Mouse (Mus musculus) erythroblast, adult 5-6 weeks (primary cell): Measurements from ENCODE around the gene Ddr2. TPM values are rescaled to one million over a fixed set of nuclear protein-coding genes. Genes with fewer than 3 reads are reported as not detected.

ENCODE experiments used
- ATAC-seq: replicated peaks from 2 replicates; pipeline ENCODE4 v1.8.0; 2016; ENCODE audit warnings: moderate number of reproducible peaks, mild to moderate bottlenecking, moderate TSS enrichment, inconsistent platforms; ENCODE audit not compliant: poor library complexity, low FRiP score, severe bottlenecking
- total RNA-seq, 2 experiments: library from RNA; stranded (forward) in 1 of 2; stranded (reverse) in 1 of 2; fragments of 150-400 nt in 1 of 2; fragments of 200-764, 138-1000 nt in 1 of 2; gene quantifications; 2 replicates each; pipeline versions ENCODE4 v1.2.3 to v1.2.4; 2015 to 2017; ENCODE audit warnings: low replicate concordance in 2 of 2

The Ddr2 gene
- total RNA-seq, 2 experiments from 2014 or later: 0.60 TPM; not detected in 1

DNA sequence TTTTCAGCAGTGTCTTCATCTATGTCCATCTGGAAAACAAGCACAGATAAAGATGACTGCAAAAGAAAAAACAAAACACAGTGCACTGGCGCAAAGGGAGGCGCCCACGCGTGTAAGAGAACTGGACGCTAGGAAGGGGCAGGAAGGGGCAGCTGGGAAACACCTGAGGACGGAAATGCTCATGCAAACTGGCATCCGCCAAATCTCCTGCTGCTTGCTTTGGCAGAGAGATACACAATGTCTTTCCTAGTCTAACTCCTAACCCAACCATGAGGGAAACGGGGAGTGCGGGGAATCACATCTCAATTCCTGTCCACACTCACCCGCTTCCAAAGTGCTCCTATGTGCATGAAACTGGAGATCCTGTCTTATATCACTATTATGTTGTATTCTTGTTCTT, 157.5 kb downstream of the Ddr2 start:
- no peak for ATAC-seq

DNA sequence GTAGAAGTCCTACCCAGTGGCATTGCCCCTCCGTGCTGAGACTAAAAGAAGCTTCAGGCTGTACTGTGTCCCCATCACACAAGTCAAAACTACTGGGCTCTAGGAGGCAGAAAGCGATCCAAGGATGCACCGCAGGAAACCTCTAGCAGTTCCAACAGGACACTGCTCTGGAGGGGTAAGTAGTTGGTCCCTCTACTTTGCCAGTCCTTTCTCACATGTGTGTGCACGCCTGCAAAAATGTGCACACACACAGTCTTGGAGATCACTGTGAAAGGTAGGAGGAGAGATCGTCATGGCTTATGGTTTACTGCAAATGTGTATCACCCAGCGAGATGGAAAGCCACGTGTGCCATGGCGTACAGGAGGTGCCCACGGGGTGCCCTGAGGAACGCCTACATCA, 157.9 kb downstream of the Ddr2 start:
- no peak for ATAC-seq

DNA sequence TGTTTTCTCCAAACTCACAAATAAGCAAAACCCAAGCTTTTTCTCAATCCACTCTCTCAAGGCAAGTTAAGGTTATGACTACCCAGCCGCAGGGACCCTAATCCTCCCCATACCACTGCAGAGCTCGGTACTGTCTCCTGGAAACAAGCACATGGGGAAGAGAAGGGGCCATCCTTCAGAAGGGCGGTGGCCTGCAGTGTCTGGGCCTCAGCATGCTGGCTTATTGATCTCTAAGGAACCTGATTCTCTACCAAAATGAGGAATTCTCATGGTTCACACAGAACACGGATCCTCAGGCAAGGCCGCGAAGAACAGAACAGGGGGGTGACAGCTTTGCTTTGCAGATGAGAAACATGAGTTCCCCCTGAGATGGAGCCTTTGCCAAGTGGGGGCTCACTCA, 159.0 kb downstream of the Ddr2 start:
- ATAC-seq: no peak

GRCm38 (mm10) chr1:169950651-169951050, 159.9 kb downstream of the Ddr2 start:
- no peak for ATAC-seq

GRCm38 (mm10) chr1:169949981-169950380, 160.6 kb downstream of the Ddr2 start:
- no peak for ATAC-seq

DNA sequence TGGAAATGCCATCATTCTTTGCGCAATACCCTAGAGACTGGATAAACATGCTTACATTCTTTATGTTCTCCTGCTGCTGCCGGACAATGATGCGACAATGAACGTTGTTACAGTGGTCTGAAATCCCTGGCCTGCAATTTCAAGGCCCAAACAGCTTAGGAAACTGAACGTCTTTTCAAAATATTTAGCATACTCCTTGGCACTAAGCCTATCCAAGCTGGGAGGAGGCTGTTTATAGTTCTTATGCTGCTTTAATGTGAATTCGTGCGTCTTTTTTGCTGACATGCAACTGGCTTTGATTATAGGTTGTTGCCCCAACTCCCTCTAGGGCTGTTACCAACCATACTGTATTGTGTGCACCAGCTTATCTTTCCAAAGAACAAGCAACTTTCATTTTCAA, 161.7 kb downstream of the Ddr2 start:
- ATAC-seq: no peak

GRCm38 (mm10) chr1:169948280-169948679, 162.3 kb downstream of the Ddr2 start:
- ATAC-seq: no peak

- no peak for ATAC-seq
Measured at GRCm38 (mm10) chr1:169947654-169948053, 162.9 kb downstream of the Ddr2 start.

DNA sequence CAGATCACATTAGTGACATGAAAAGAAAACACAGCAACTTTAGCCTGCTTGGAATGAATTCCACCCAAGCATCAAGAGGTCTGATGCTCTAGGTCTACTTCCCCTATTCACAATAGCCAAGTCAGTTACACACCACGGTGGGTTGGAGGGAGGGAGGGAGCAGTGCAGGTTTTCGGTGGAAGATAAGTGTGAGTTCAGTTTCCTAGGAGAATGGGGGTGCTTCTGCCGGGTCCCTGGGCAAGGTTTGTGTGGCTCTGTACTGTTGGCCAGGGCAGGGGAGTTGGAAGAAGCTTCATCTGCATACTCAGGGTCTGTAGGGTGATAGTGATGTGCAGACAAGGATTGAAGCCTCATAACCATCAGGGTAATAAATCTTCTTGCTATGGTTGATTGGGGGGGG, 164.6 kb downstream of the Ddr2 start:
- no peak for ATAC-seq

GRCm38 (mm10) chr1:169939345-169939744, 171.2 kb downstream of the Ddr2 start:
- no peak for ATAC-seq

- no peak for ATAC-seq
Measured at GRCm38 (mm10) chr1:169934005-169934725, 176.4 kb downstream of the Ddr2 start.

GRCm38 (mm10) chr1:169932122-169932746, 178.3 kb downstream of the Ddr2 start:
- no peak for ATAC-seq

DNA sequence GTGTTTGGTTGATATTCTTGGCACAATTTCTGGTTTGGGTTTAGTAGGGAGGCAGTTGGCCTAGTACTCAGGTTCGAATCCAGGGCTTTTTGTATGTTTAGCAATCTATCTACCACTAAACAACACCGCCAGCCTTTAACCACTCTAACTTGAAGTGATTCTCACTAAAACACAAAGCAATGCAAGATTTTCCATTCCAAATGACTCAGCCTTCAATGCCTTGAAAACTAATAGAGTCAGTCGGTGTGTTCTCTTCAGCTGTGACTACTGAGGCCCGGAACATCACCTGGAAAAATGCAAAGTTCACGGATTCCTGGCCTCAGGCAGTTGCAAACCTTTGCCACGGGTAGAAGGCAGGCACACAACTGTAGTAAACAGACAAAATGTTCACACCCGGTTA, 178.9 kb downstream of the Ddr2 start:
- no peak for ATAC-seq

GRCm38 (mm10) chr1:169928454-169928971, 182.0 kb downstream of the Ddr2 start, which contains the start of gene Ccdc190:
Gene Ccdc190, plus strand, starts transcription at chr1:169928648.
- no peak for ATAC-seq

GRCm38 (mm10) chr1:169927753-169928369, 182.7 kb downstream of the Ddr2 start:
- ATAC-seq: no peak

GRCm38 (mm10) chr1:169924567-169924966, 186.0 kb downstream of the Ddr2 start:
- ATAC-seq: no peak

Other genes with a start within 250 kb of the Ddr2 start
- gene Ccdc190, start 182.1 kb downstream of the Ddr2 start, total RNA-seq (2015; ENCODE audit: low replicate concordance): not detected in 2 replicates
- gene Ccdc190, start 182.1 kb downstream of the Ddr2 start, total RNA-seq (2017; ENCODE audit: low replicate concordance): not detected in 2 replicates
- gene Hsd17b7, start 141.5 kb downstream of the Ddr2 start, total RNA-seq (2015; ENCODE audit: low replicate concordance): 0.77 and 1.7 TPM in 2 replicates
- gene Hsd17b7, start 141.5 kb downstream of the Ddr2 start, total RNA-seq (2017; ENCODE audit: low replicate concordance): 0.60 and 0.98 TPM in 2 replicates
- gene Uap1, start 64.2 kb upstream of the Ddr2 start, total RNA-seq (2015; ENCODE audit: low replicate concordance): 29.2 and 31.1 TPM in 2 replicates
- gene Uap1, start 64.2 kb upstream of the Ddr2 start, total RNA-seq (2017; ENCODE audit: low replicate concordance): 14.8 and 20.4 TPM in 2 replicates
- 18.8 and 22.4 TPM in 2 replicates for gene Uhmk1, start 104.6 kb upstream of the Ddr2 start, total RNA-seq (2015; ENCODE audit: low replicate concordance)
- 26.6 and 34.4 TPM in 2 replicates for gene Uhmk1, start 104.6 kb upstream of the Ddr2 start, total RNA-seq (2017; ENCODE audit: low replicate concordance)
- not detected in 2 replicates for gene Sh2d1b2, start 122.0 kb upstream of the Ddr2 start, total RNA-seq (2015; ENCODE audit: low replicate concordance)
- 0.14 TPM in 1 of 2 replicates, not detected in the other for gene Sh2d1b2, start 122.0 kb upstream of the Ddr2 start, total RNA-seq (2017; ENCODE audit: low replicate concordance)
- gene Sh2d1b1, start 166.6 kb upstream of the Ddr2 start, total RNA-seq (2015; ENCODE audit: low replicate concordance): 0.58 and 5.9 TPM in 2 replicates
- gene Sh2d1b1, start 166.6 kb upstream of the Ddr2 start, total RNA-seq (2017; ENCODE audit: low replicate concordance): 1.5 and 2.5 TPM in 2 replicates
- gene Gm7694, start 195.6 kb upstream of the Ddr2 start, total RNA-seq (2015; ENCODE audit: low replicate concordance): 3.8 and 7.9 TPM in 2 replicates
- gene Gm7694, start 195.6 kb upstream of the Ddr2 start, total RNA-seq (2017; ENCODE audit: low replicate concordance): 4.5 and 8.1 TPM in 2 replicates
- gene Spata46, start 198.0 kb upstream of the Ddr2 start, total RNA-seq (2015; ENCODE audit: low replicate concordance): not detected in 2 replicates
- not detected in 2 replicates for gene Spata46, start 198.0 kb upstream of the Ddr2 start, total RNA-seq (2017; ENCODE audit: low replicate concordance)